Mouse (Mus musculus): Measurements from ENCODE around the gene Pcolce2.

Pcolce2 gene

GRCm38 (mm10) chr9:95654356-95654755 lies 17.0 kb downstream of the Pcolce2 start:
- DNase-seq (ENCODE audit: extremely low spot score), result no peak

- no peak for DNase-seq (ENCODE audit: extremely low spot score)
Observed at GRCm38 (mm10) chr9:95657941-95658340, 20.5 kb downstream of the Pcolce2 start.

- DNase-seq (ENCODE audit: extremely low spot score), result no peak
Observed at GRCm38 (mm10) chr9:95664290-95664989, 27.0 kb downstream of the Pcolce2 start.

GRCm38 (mm10) chr9:95665835-95666234 lies 28.4 kb downstream of the Pcolce2 start:
- DNase-seq (ENCODE audit: extremely low spot score), result no peak

GRCm38 (mm10) chr9:95667836-95668235 lies 30.4 kb downstream of the Pcolce2 start:
- DNase-seq (ENCODE audit: extremely low spot score), result no peak

- DNase-seq (ENCODE audit: extremely low spot score), result no peak
Observed at GRCm38 (mm10) chr9:95668306-95668705, 30.9 kb downstream of the Pcolce2 start.

GRCm38 (mm10) chr9:95672331-95672730 lies 34.9 kb downstream of the Pcolce2 start:
- DNase-seq (ENCODE audit: extremely low spot score), result no peak

- DNase-seq (ENCODE audit: extremely low spot score), result no peak
Observed at GRCm38 (mm10) chr9:95672760-95673159, 35.4 kb downstream of the Pcolce2 start.

- no peak for DNase-seq (ENCODE audit: extremely low spot score)
Observed at GRCm38 (mm10) chr9:95675064-95675699, 37.8 kb downstream of the Pcolce2 start.

- no peak for DNase-seq (ENCODE audit: extremely low spot score)
Observed at GRCm38 (mm10) chr9:95676021-95676420, 38.6 kb downstream of the Pcolce2 start.

GRCm38 (mm10) chr9:95679966-95680365 lies 42.6 kb downstream of the Pcolce2 start:
- no peak for DNase-seq (ENCODE audit: extremely low spot score)

- no peak for DNase-seq (ENCODE audit: extremely low spot score)
Observed at GRCm38 (mm10) chr9:95680691-95681090, 43.3 kb downstream of the Pcolce2 start.

GRCm38 (mm10) chr9:95685660-95686440 lies 48.4 kb downstream of the Pcolce2 start:
- DNase-seq (ENCODE audit: extremely low spot score), result no peak

- DNase-seq (ENCODE audit: extremely low spot score), result no peak
Observed at GRCm38 (mm10) chr9:95688064-95688463, 50.7 kb downstream of the Pcolce2 start.

- DNase-seq (ENCODE audit: extremely low spot score), result no peak
Observed at GRCm38 (mm10) chr9:95692823-95693222, 55.4 kb downstream of the Pcolce2 start.

- no peak for DNase-seq (ENCODE audit: extremely low spot score)
Observed at GRCm38 (mm10) chr9:95693528-95694100, 56.2 kb downstream of the Pcolce2 start.

GRCm38 (mm10) chr9:95694526-95694925 lies 57.1 kb downstream of the Pcolce2 start:
- DNase-seq (ENCODE audit: extremely low spot score), result no peak

- DNase-seq (ENCODE audit: extremely low spot score), result no peak
Observed at GRCm38 (mm10) chr9:95695023-95695422, 57.6 kb downstream of the Pcolce2 start.

- no peak for DNase-seq (ENCODE audit: extremely low spot score)
Observed at GRCm38 (mm10) chr9:95696581-95696980, 59.2 kb downstream of the Pcolce2 start.

GRCm38 (mm10) chr9:95697808-95698207 lies 60.4 kb downstream of the Pcolce2 start:
- peak; percentile 35 for DNase-seq (ENCODE audit: extremely low spot score)

GRCm38 (mm10) chr9:95699273-95699672 lies 61.9 kb downstream of the Pcolce2 start:
- DNase-seq (ENCODE audit: extremely low spot score), result no peak

GRCm38 (mm10) chr9:95704078-95704477 lies 66.7 kb downstream of the Pcolce2 start:
- DNase-seq (ENCODE audit: extremely low spot score), result no peak

All from embryo, embryonic 9.5 days (tissue).